Mouse (Mus musculus): ENCODE measurements around the gene Batf. TPM values are rescaled to one million over a fixed set of nuclear protein-coding genes. Genes with fewer than 3 reads are reported as not detected.
A peak's percentile ranks its signal among the peaks of the same experiment; 100 is the strongest.

Batf gene
- total RNA-seq, 2 experiments from 2014 or later = 3.2 TPM; not detected in 1

- ATAC-seq (replicated peaks; ENCODE audit: low FRiP score, poor library complexity, severe bottlenecking) = no peak
These were observed 6.7 kb upstream of the Batf start for GRCm38 (mm10) chr12:85679808-85680207.

GRCm38 (mm10) chr12:85682328-85682727 is 4.1 kb upstream of the Batf start:
- ATAC-seq (replicated peaks; ENCODE audit: low FRiP score, poor library complexity, severe bottlenecking) = no peak

- no peak for ATAC-seq (replicated peaks; ENCODE audit: low FRiP score, poor library complexity, severe bottlenecking)
These were observed 1.8 kb upstream of the Batf start for GRCm38 (mm10) chr12:85684411-85685275.

GRCm38 (mm10) chr12:85687217-85687533 is 706 bp downstream of the Batf start:
- no peak for ATAC-seq (replicated peaks; ENCODE audit: low FRiP score, poor library complexity, severe bottlenecking)

GRCm38 (mm10) chr12:85687846-85688245 is 1.4 kb downstream of the Batf start:
- no peak for ATAC-seq (replicated peaks; ENCODE audit: low FRiP score, poor library complexity, severe bottlenecking)

- ATAC-seq (replicated peaks; ENCODE audit: low FRiP score, poor library complexity, severe bottlenecking) = no peak
These were observed 9.3 kb downstream of the Batf start for GRCm38 (mm10) chr12:85695787-85696186.

- ATAC-seq (replicated peaks; ENCODE audit: low FRiP score, poor library complexity, severe bottlenecking) = no peak
These were observed 10.0 kb downstream of the Batf start for GRCm38 (mm10) chr12:85696436-85696835.

GRCm38 (mm10) chr12:85698179-85698578 is 11.7 kb downstream of the Batf start:
- peak; percentile 95 for ATAC-seq (replicated peaks; ENCODE audit: low FRiP score, poor library complexity, severe bottlenecking)

- ATAC-seq (replicated peaks; ENCODE audit: low FRiP score, poor library complexity, severe bottlenecking) = no peak
These were observed 13.8 kb downstream of the Batf start for GRCm38 (mm10) chr12:85700191-85700841.

GRCm38 (mm10) chr12:85700842-85701223 is 14.4 kb downstream of the Batf start:
- no peak for ATAC-seq (replicated peaks; ENCODE audit: low FRiP score, poor library complexity, severe bottlenecking)

- ATAC-seq (replicated peaks; ENCODE audit: low FRiP score, poor library complexity, severe bottlenecking) = no peak
These were observed 15.9 kb downstream of the Batf start for GRCm38 (mm10) chr12:85702166-85703055.

- ATAC-seq (replicated peaks; ENCODE audit: low FRiP score, poor library complexity, severe bottlenecking) = no peak
These were observed 17.0 kb downstream of the Batf start for GRCm38 (mm10) chr12:85703507-85703906.

- ATAC-seq (replicated peaks; ENCODE audit: low FRiP score, poor library complexity, severe bottlenecking) = no peak
These were observed 18.1 kb downstream of the Batf start for GRCm38 (mm10) chr12:85704566-85704965.

GRCm38 (mm10) chr12:85705002-85705830 is 18.7 kb downstream of the Batf start:
- 0 out of 2 replicates have a peak, but pooled peaks have one; percentile 21 for ATAC-seq (replicated peaks; ENCODE audit: low FRiP score, poor library complexity, severe bottlenecking)

GRCm38 (mm10) chr12:85705831-85706530 is 19.5 kb downstream of the Batf start:
- ATAC-seq (replicated peaks; ENCODE audit: low FRiP score, poor library complexity, severe bottlenecking) = no peak

GRCm38 (mm10) chr12:85706906-85707305 is 20.4 kb downstream of the Batf start:
- no peak for ATAC-seq (replicated peaks; ENCODE audit: low FRiP score, poor library complexity, severe bottlenecking)

- no peak for ATAC-seq (replicated peaks; ENCODE audit: low FRiP score, poor library complexity, severe bottlenecking)
These were observed 20.9 kb downstream of the Batf start for GRCm38 (mm10) chr12:85707391-85707790.

GRCm38 (mm10) chr12:85708556-85708955 is 22.1 kb downstream of the Batf start:
- no peak for ATAC-seq (replicated peaks; ENCODE audit: low FRiP score, poor library complexity, severe bottlenecking)

- ATAC-seq (replicated peaks; ENCODE audit: low FRiP score, poor library complexity, severe bottlenecking) = no peak
These were observed 24.2 kb downstream of the Batf start for GRCm38 (mm10) chr12:85710695-85711094.
